Mouse (Mus musculus) CH12.LX (cell line): Measurements from ENCODE around the gene Rrp1. TPM values are rescaled to one million over a fixed set of nuclear protein-coding genes. Genes with fewer than 3 reads are reported as not detected.

ENCODE experiments used
- DNase-seq: peaks from one replicate; pipeline ENCODE4 v3.0.0-alpha.2; 2013; ENCODE audit errors: extremely low read depth
- H3K27ac ChIP-seq: 2 replicates; pipeline ENCODE4 v1.5.1; 2012; ENCODE audit warnings: low read depth, mild to moderate bottlenecking, control low read depth, moderate library complexity; ENCODE audit not compliant: insufficient read depth
- H3K27me3 ChIP-seq: replicated peaks from 2 replicates; pipeline ENCODE3; 2012; ENCODE audit warnings: inconsistent platforms
- H3K36me3 ChIP-seq, 2 experiments: replicated peaks in 1 of 2; 2 replicates each; pipeline versions ENCODE3 to v1.6.1; 2012; ENCODE audit warnings: inconsistent platforms in 1 of 2, low read length in 1 of 2, mild to moderate bottlenecking in 1 of 2, mixed read lengths in 1 of 2, moderate library complexity in 1 of 2; ENCODE audit not compliant: control insufficient read depth in 1 of 2, insufficient read depth in 1 of 2
- H3K4me1 ChIP-seq, 2 experiments: 2 replicates each; pipeline ENCODE4 v1.6.1; 2012; ENCODE audit warnings: inconsistent platforms in 1 of 2, moderate library complexity in 1 of 2; ENCODE audit not compliant: insufficient read depth in 2 of 2, control insufficient read depth in 1 of 2
- H3K4me2 ChIP-seq: 2 replicates; pipeline ENCODE4 v1.6.1; 2012; ENCODE audit warnings: low read depth, mild to moderate bottlenecking, control low read depth; ENCODE audit not compliant: poor library complexity, insufficient read depth, severe bottlenecking
- H3K4me3 ChIP-seq, 3 experiments: fragments of 150-350 bp in 1 of 3; sonication (generic) in 1 of 3; replicated peaks in 1 of 3; 2 replicates each; pipeline versions ENCODE3 to v1.5.1; 2011 to 2012; ENCODE audit warnings: low read depth in 2 of 3, low read length in 2 of 3, mild to moderate bottlenecking in 2 of 3, moderate library complexity in 2 of 3, control low read depth in 1 of 3, improper control_type of control experiment in 1 of 3, inconsistent platforms in 1 of 3, mixed read lengths in 1 of 3; ENCODE audit not compliant: poor library complexity in 1 of 3
- H3K79me2 ChIP-seq: replicated peaks from 2 replicates; pipeline ENCODE4 v1.6.1; 2012; ENCODE audit warnings: mild to moderate bottlenecking, moderate library complexity; ENCODE audit not compliant: control insufficient read depth, poor library complexity, insufficient read depth, severe bottlenecking; ENCODE audit errors: extremely low read depth
- H3K9ac ChIP-seq: 2 replicates; pipeline ENCODE4 v1.6.1; 2012; ENCODE audit warnings: low read depth, mild to moderate bottlenecking, control low read depth, moderate library complexity; ENCODE audit not compliant: insufficient read depth
- H3K9me3 ChIP-seq: replicated peaks from 2 replicates; pipeline ENCODE3; 2012; ENCODE audit warnings: low read length, inconsistent platforms, mixed read lengths
- CHD1 ChIP-seq: IDR thresholded peaks from 2 replicates; pipeline ENCODE4 v1.6.1; 2012; ENCODE audit warnings: low read depth, low read length, improper control_type of control experiment, inconsistent platforms
- CHD2 ChIP-seq: IDR thresholded peaks from 2 replicates; pipeline ENCODE4 v1.6.1; 2011; ENCODE audit warnings: low read length, improper control_type of control experiment
- E2F4 ChIP-seq: IDR thresholded peaks from 2 replicates; pipeline ENCODE4 v1.6.1; 2011; ENCODE audit warnings: low read depth, low read length, improper control_type of control experiment; ENCODE audit not compliant: insufficient replicate concordance
- ELF1 ChIP-seq: IDR thresholded peaks from 2 replicates; pipeline ENCODE4 v1.6.1; 2014; ENCODE audit warnings: low read depth, mild to moderate bottlenecking, inconsistent platforms, low read length, improper control_type of control experiment
- GABPA ChIP-seq: IDR thresholded peaks from 2 replicates; pipeline ENCODE4 v1.6.1; 2012; ENCODE audit warnings: low read depth, low read length, improper control_type of control experiment, inconsistent platforms; ENCODE audit not compliant: insufficient replicate concordance
- IRF4 ChIP-seq: IDR thresholded peaks from 2 replicates; pipeline ENCODE4 v1.6.1; 2014; ENCODE audit warnings: low read depth, mild to moderate bottlenecking, inconsistent platforms, low read length, improper control_type of control experiment
- KAT2A ChIP-seq: IDR thresholded peaks from 2 replicates; pipeline ENCODE4 v1.6.1; 2012; ENCODE audit warnings: low read length, improper control_type of control experiment, inconsistent platforms; ENCODE audit not compliant: insufficient replicate concordance
- MAX ChIP-seq: IDR thresholded peaks from 2 replicates; pipeline ENCODE4 v1.6.1; 2011; ENCODE audit warnings: low read length, improper control_type of control experiment
- MEF2A ChIP-seq: IDR thresholded peaks from 2 replicates; pipeline ENCODE4 v1.6.1; 2014; ENCODE audit warnings: low read depth, mild to moderate bottlenecking, inconsistent platforms, low read length, improper control_type of control experiment, borderline replicate concordance
- MXI1 ChIP-seq: IDR thresholded peaks from 2 replicates; pipeline ENCODE4 v1.6.1; 2011; ENCODE audit warnings: mild to moderate bottlenecking, low read depth, low read length, improper control_type of control experiment
- MYC ChIP-seq: IDR thresholded peaks from 2 replicates; pipeline ENCODE4 v1.6.1; 2011; ENCODE audit warnings: low read depth, mild to moderate bottlenecking, improper control_type of control experiment, low read length
- NELFE ChIP-seq: IDR thresholded peaks from 2 replicates; pipeline ENCODE4 v1.6.1; 2011; ENCODE audit warnings: low read depth, low read length, improper control_type of control experiment
- PAX5 ChIP-seq: IDR thresholded peaks from 2 replicates; pipeline ENCODE4 v1.6.1; 2012; ENCODE audit warnings: low read length, inconsistent platforms, mixed read lengths
- RAD21 ChIP-seq: IDR thresholded peaks from 2 replicates; pipeline ENCODE4 v1.6.1; 2011; ENCODE audit warnings: low read depth, mild to moderate bottlenecking, low read length, improper control_type of control experiment, moderate library complexity
- RCOR1 ChIP-seq: conservative IDR thresholded peaks from 2 replicates; pipeline ENCODE4 v1.6.1; 2012; ENCODE audit warnings: low read depth, mild to moderate bottlenecking, inconsistent platforms, low read length, improper control_type of control experiment
- UBTF ChIP-seq: IDR thresholded peaks from 2 replicates; pipeline ENCODE4 v1.6.1; 2012; ENCODE audit warnings: low read depth, mild to moderate bottlenecking, inconsistent platforms, low read length, improper control_type of control experiment, moderate library complexity
- ZC3H11A ChIP-seq: IDR thresholded peaks from 2 replicates; pipeline ENCODE4 v1.6.1; 2012; ENCODE audit warnings: low read depth, mild to moderate bottlenecking, inconsistent platforms, low read length, improper control_type of control experiment
- ZKSCAN1 ChIP-seq: IDR thresholded peaks from 2 replicates; pipeline ENCODE4 v1.6.1; 2012; ENCODE audit warnings: low read depth, inconsistent platforms, low read length, improper control_type of control experiment, borderline replicate concordance
- ZNF384 ChIP-seq: IDR thresholded peaks from 2 replicates; pipeline ENCODE4 v1.6.1; 2012; ENCODE audit warnings: low read depth, low read length, improper control_type of control experiment, inconsistent platforms
- dilution Hi-C: fragments of 300-500 bp; cut with MboI; formaldehyde crosslinking; loops from 2 replicates; pipeline ENCODE4 v1.14.3; 2020; ENCODE audit warnings: low sequenced_read_pairs; ENCODE audit not compliant: extremely low pct_unique_long_range_greater_than_20kb, extremely low pct_ligation_motif_present
- in situ Hi-C: fragments of 300-500 bp; cut with MboI; formaldehyde crosslinking; loops from 3 replicates; pipeline ENCODE4 v1.14.3; 2019; ENCODE audit warnings: low sequenced_read_pairs, low pct_ligation_motif_present, low pct_unique_long_range_greater_than_20kb, mixed read lengths
- polyA plus RNA-seq: library from polyadenylated mRNA; unstranded; fragments of >175 nt; gene quantifications from 2 replicates; pipeline ENCODE4 v1.2.1, GENCODE M21; 2012; ENCODE audit warnings: low read depth; ENCODE audit not compliant: insufficient read length
- total RNA-seq, 2 experiments: library from RNA; depleted of rRNA; stranded (reverse); fragments of 300-350 nt in 1 of 2; fragments of >200 nt in 1 of 2; gene quantifications; 2 replicates each; pipeline ENCODE4 v1.2.3; 2012 to 2014

The Rrp1 gene
- total and polyA plus RNA-seq, 3 experiments = 138 to 327 (median 189) TPM

DNA sequence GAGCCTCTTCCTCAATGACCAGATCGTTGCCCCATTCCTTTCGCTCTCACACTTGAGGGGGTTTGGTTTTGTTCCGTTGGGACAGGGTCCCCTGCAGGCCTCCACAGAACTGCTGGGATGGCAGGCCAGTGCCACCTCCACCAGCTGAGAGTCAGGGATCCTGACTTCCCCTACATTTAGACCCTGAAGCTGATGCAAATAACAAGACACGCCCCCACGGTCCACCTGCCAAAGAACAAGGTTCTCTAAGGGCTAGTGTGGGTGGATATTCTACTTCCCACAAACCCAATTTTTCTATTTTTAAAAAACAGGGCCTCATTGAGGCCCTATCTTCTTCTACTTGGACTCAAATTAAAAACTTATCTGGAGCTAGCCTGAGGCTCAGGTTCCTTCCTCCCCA is 55.1 kb downstream of the Rrp1 start (continued):
- no peak for TF ChIP-seq MEF2A
- TF ChIP-seq, all 38 proteins: peak for 0

DNA sequence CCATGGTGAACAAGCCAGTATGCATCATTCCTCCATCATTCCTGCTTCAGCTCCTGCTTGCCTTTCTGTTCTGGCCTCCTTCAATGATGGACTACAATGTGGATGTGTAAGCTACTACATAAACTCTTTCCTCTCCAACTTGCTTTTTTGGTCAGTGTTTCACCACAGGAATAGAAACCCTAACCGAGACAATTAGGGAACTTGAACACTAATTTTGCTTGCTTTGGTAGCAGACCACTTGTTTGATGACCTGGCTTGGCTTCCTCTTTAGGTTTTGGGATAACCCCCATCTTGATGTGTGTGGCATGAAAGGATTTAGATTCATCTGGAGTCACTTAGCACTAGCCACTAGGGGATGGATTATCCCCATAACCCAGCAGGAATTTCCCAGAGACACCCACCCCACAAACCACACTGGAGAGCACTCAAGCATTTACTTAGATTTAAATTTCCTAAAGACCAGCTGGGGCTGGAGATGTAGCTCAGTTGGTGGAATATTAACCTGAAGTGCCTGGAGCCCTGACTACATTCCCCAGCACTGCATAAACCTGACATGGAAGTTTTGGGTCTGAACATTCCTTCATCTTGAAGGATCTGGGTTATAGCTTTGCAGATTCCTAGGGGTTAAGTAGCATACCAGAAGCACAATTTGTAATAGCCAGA is 56.8 kb downstream of the Rrp1 start:
- no peak overlapping the region for H3K27ac ChIP-seq
- in situ Hi-C loops (no loop called here), dilution Hi-C loops (no loop called here)
- H3K27me3 ChIP-seq = peaks cover 23% of the 10 kb centered on the region
- no peak overlapping the region for H3K4me3 ChIP-seq
- TF ChIP-seq ZNF384 (no peak), E2F4 (no peak), MYC (no peak), RAD21 (no peak), ZKSCAN1 (no peak), CHD1 (no peak), ELF1 (no peak), NELFE (no peak), ZC3H11A (no peak), RCOR1 (no peak), KAT2A (no peak), IRF4 (no peak), MXI1 (no peak), MAX (no peak), GABPA (no peak), MEF2A (no peak), UBTF (no peak), PAX5 (no peak), CHD2 (no peak)
- H3K4me1 ChIP-seq = peaks cover 5 to 45% of the 10 kb centered on the region in 2 experiments
- no peaks in the 10 kb centered on the region for H3K79me2 ChIP-seq
- no peak overlapping the region for H3K4me2 ChIP-seq
- H3K9me3 ChIP-seq = peaks cover 2% of the 10 kb centered on the region
- DNase-seq = peak; percentile 25
- no peaks in the 10 kb centered on the region for H3K36me3 ChIP-seq
- no peak overlapping the region for H3K9ac ChIP-seq
